Mouse (Mus musculus): ENCODE measurements at regions not wholly inside any gene's neighbourhood (a gene's known extent, or its start where the extent isn't known, plus 50 kb on each side); places are given as distances from the start of the nearest gene placed in this dataset.

DNA sequence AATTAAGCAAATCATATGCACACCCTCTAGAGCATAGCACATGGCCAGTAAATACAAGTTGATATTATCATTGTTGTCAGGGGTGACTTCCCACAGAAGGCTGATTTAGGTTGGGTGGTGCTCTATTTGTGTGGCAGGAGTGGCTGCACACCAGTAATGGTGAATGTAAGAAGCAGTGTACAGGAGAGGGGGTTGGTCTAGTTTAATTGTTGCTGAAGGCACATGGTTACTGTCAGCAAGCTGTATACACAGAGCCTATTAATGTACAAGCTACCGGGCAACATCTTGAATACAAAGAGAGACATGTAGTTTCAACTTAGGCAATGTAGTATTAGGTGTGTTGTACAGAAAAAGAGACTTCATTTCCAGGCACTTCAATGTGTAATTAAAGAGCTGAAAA is 280.6 kb upstream of the Pkn2 start:
- TF ChIP-seq CTCF (IDR thresholded peaks at IDR 0.05; ENCODE audit: borderline replicate concordance, insufficient read depth, low read length) = no peak
- TF ChIP-seq POLR2A (IDR thresholded peaks at IDR 0.05; ENCODE audit: low read depth, low read length) = no peak
